Mouse (Mus musculus): ENCODE results near the gene Rheb. TPM values are rescaled to one million over a fixed set of nuclear protein-coding genes. Genes with fewer than 3 reads are reported as not detected.

Gene Rheb
- 9.5 and 16.1 TPM in 2 replicates for polyA plus RNA-seq (2012; rRNA removed; ENCODE audit: low replicate concordance)

GRCm38 (mm10) chr5:24842274-24843102 is at the start of gene Rheb:
Gene Rheb, minus strand, starts transcription at chr5:24842624.

GRCm38 (mm10) chr5:24757816-24758215 is 84.6 kb downstream of the Rheb start, which contains the start of gene Crygn:
Gene Crygn, minus strand, starts transcription at chr5:24758008.

Other genes with a start within 250 kb of the Rheb start
- gene Smarcd3, start 218.2 kb downstream of the Rheb start, polyA plus RNA-seq (2012; rRNA removed; ENCODE audit: low replicate concordance), result 18.3 and 24.5 TPM in 2 replicates
- gene Nub1, start 157.1 kb downstream of the Rheb start, polyA plus RNA-seq (2012; rRNA removed; ENCODE audit: low replicate concordance), result 26.2 and 41.5 TPM in 2 replicates
- gene Wdr86, start 111.9 kb downstream of the Rheb start, polyA plus RNA-seq (2012; rRNA removed; ENCODE audit: low replicate concordance), result 1.6 and 2.6 TPM in 2 replicates
- 0.20 and 0.98 TPM in 2 replicates for gene Crygn, start 84.6 kb downstream of the Rheb start, polyA plus RNA-seq (2012; rRNA removed; ENCODE audit: low replicate concordance)

Data from duodenum, adult 2 months (tissue).